Mouse (Mus musculus): ENCODE measurements around the gene Mmachc.

DNA sequence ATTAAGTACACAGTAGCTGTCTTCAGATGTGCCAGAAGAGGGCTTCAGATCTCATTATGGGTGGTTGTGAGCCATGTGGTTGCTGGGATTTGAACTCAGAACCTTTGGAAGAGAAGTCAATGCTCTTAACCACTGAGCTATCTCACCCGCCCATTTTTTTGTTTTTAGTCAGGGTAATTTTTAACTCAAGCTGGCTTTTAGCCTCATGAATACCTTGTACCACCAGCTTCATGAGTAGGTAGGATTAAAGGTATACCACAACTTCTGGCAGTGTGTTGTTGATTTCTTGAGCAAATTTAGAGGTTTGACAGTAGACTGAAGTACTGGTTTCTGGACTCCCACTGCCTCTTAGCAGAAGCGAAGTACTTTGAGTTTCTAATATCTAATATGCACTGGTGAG is 16.1 kb downstream of the Mmachc start:
- TF ChIP-seq GATA1 (IDR thresholded peaks at IDR 0.05; ENCODE audit: borderline replicate concordance, low read length): no peak
- no peak for TF ChIP-seq FLI1 (IDR thresholded peaks at IDR 0.05; ENCODE audit: low read length)

All from megakaryocyte, embryonic 14.5 days (primary cell).